Mouse (Mus musculus) MEL (cell line): ENCODE results near the gene Fyb. TPM values are rescaled to one million over a fixed set of nuclear protein-coding genes. Genes with fewer than 3 reads are reported as not detected.

Source experiments
- DNase-seq: peaks from one replicate; pipeline ENCODE4 v3.0.0; 2011; ENCODE audit warnings: low read depth, low spot score
- H3K27ac ChIP-seq: 2 replicates; pipeline ENCODE4 v1.5.1; 2012; ENCODE audit warnings: low read depth, mild to moderate bottlenecking, control low read depth, low read length, moderate library complexity; ENCODE audit not compliant: control insufficient read depth
- H3K27me3 ChIP-seq, 2 experiments: fragments of 150-350 bp in 1 of 2; sonication (generic) in 1 of 2; 2 replicates each; pipeline ENCODE4 v1.6.1; 2012; ENCODE audit warnings: low read length in 2 of 2, mild to moderate bottlenecking in 2 of 2, improper control_type of control experiment in 1 of 2, moderate library complexity in 1 of 2; ENCODE audit not compliant: insufficient read depth in 2 of 2, control insufficient read depth in 1 of 2
- H3K36me3 ChIP-seq, 2 experiments: 2 replicates each; pipeline ENCODE4 v1.6.1; 2012 to 2014; ENCODE audit warnings: low read length in 2 of 2, improper control_type of control experiment in 1 of 2, inconsistent platforms in 1 of 2, mild to moderate bottlenecking in 1 of 2; ENCODE audit not compliant: insufficient read depth in 2 of 2, control insufficient read depth in 1 of 2
- H3K4me1 ChIP-seq, 2 experiments: fragments of 150-350 bp in 1 of 2; sonication (generic) in 1 of 2; 2 replicates each; pipeline ENCODE4 v1.6.1; 2012; ENCODE audit warnings: low read length in 2 of 2, improper control_type of control experiment in 1 of 2, mild to moderate bottlenecking in 1 of 2; ENCODE audit not compliant: insufficient read depth in 2 of 2, control insufficient read depth in 1 of 2
- H3K4me3 ChIP-seq, 2 experiments: fragments of 150-350 bp in 1 of 2; sonication (generic) in 1 of 2; 2 replicates each; pipeline ENCODE4 v1.5.1; 2012; ENCODE audit warnings: low read depth in 2 of 2, low read length in 2 of 2, mild to moderate bottlenecking in 2 of 2, moderate library complexity in 2 of 2, control low read depth in 1 of 2, improper control_type of control experiment in 1 of 2; ENCODE audit not compliant: control insufficient read depth in 1 of 2, insufficient read depth in 1 of 2
- H3K79me2 ChIP-seq: 2 replicates; pipeline ENCODE4 v1.6.1; 2012; ENCODE audit warnings: mild to moderate bottlenecking, low read length, moderate library complexity; ENCODE audit not compliant: control insufficient read depth, poor library complexity, insufficient read depth
- H3K9ac ChIP-seq: 2 replicates; pipeline ENCODE4 v1.6.1; 2012; ENCODE audit warnings: low read depth, mild to moderate bottlenecking, control low read depth, low read length, moderate library complexity; ENCODE audit not compliant: control insufficient read depth, poor library complexity, severe bottlenecking
- H3K9me3 ChIP-seq: fragments of 150-350 bp; sonication (generic); replicated peaks from 2 replicates; pipeline ENCODE4 v1.6.1; 2012; ENCODE audit warnings: mild to moderate bottlenecking, low read length, improper control_type of control experiment, moderate library complexity; ENCODE audit not compliant: insufficient read depth
- BHLHE40 ChIP-seq: IDR thresholded peaks from 2 replicates; pipeline ENCODE4 v1.6.1; 2012; ENCODE audit warnings: low read depth, mild to moderate bottlenecking, inconsistent platforms, low read length, improper control_type of control experiment, borderline replicate concordance
- CHD1 ChIP-seq: IDR thresholded peaks from 2 replicates; pipeline ENCODE4 v1.6.1; 2012; ENCODE audit warnings: low read depth, mild to moderate bottlenecking, inconsistent platforms, low read length, improper control_type of control experiment
- CHD2 ChIP-seq: IDR thresholded peaks from 2 replicates; pipeline ENCODE4 v1.6.1; 2011; ENCODE audit warnings: low read length, improper control_type of control experiment
- ETS1 ChIP-seq: IDR thresholded peaks from 2 replicates; pipeline ENCODE4 v1.6.1; 2012; ENCODE audit warnings: low read depth, mild to moderate bottlenecking, inconsistent platforms, low read length, improper control_type of control experiment, moderate library complexity
- GABPA ChIP-seq: IDR thresholded peaks from 2 replicates; pipeline ENCODE4 v1.6.1; 2012; ENCODE audit warnings: low read depth, mild to moderate bottlenecking, inconsistent platforms, low read length, improper control_type of control experiment, moderate library complexity
- HCFC1 ChIP-seq: IDR thresholded peaks from 2 replicates; pipeline ENCODE4 v1.6.1; 2012; ENCODE audit warnings: low read depth, mild to moderate bottlenecking, inconsistent platforms, low read length, improper control_type of control experiment, moderate library complexity
- JUND ChIP-seq: IDR thresholded peaks from 2 replicates; pipeline ENCODE4 v1.6.1; 2011; ENCODE audit warnings: low read depth, mild to moderate bottlenecking, improper control_type of control experiment, low read length
- KAT2A ChIP-seq: conservative IDR thresholded peaks from 2 replicates; pipeline ENCODE4 v1.6.1; 2012; ENCODE audit warnings: low read depth, low read length, improper control_type of control experiment, inconsistent platforms
- MAX ChIP-seq: IDR thresholded peaks from 2 replicates; pipeline ENCODE4 v1.6.1; 2011; ENCODE audit warnings: low read length, improper control_type of control experiment
- MAZ ChIP-seq: IDR thresholded peaks from 2 replicates; pipeline ENCODE4 v1.6.1; 2012; ENCODE audit warnings: low read depth, mild to moderate bottlenecking, inconsistent platforms, low read length, improper control_type of control experiment
- MEF2A ChIP-seq: IDR thresholded peaks from 2 replicates; pipeline ENCODE4 v1.6.1; 2014; ENCODE audit warnings: low read depth, mild to moderate bottlenecking, inconsistent platforms, low read length, improper control_type of control experiment; ENCODE audit not compliant: poor library complexity, insufficient replicate concordance, severe bottlenecking; ENCODE audit errors: extremely low read depth
- MXI1 ChIP-seq: IDR thresholded peaks from 2 replicates; pipeline ENCODE4 v1.6.1; 2011; ENCODE audit warnings: mild to moderate bottlenecking, low read depth, low read length, improper control_type of control experiment
- MYB ChIP-seq: IDR thresholded peaks from 2 replicates; pipeline ENCODE4 v1.6.1; 2011; ENCODE audit warnings: mild to moderate bottlenecking, low read depth, low read length, improper control_type of control experiment
- MYC ChIP-seq: IDR thresholded peaks from 2 replicates; pipeline ENCODE4 v1.6.1; 2011; ENCODE audit warnings: low read depth, mild to moderate bottlenecking, low read length, improper control_type of control experiment, moderate library complexity
- NRF1 ChIP-seq: IDR thresholded peaks from 2 replicates; pipeline ENCODE4 v1.6.1; 2014; ENCODE audit warnings: low read depth, mild to moderate bottlenecking, inconsistent platforms, low read length, improper control_type of control experiment, moderate library complexity; ENCODE audit not compliant: poor library complexity, insufficient read depth, severe bottlenecking
- POLR2AphosphoS2 ChIP-seq: IDR thresholded peaks from 2 replicates; pipeline ENCODE4 v1.6.1; 2011; ENCODE audit warnings: low read length, improper control_type of control experiment
- RAD21 ChIP-seq: IDR thresholded peaks from 2 replicates; pipeline ENCODE4 v1.6.1; 2011; ENCODE audit warnings: mild to moderate bottlenecking, low read depth, low read length, improper control_type of control experiment
- SIN3A ChIP-seq: IDR thresholded peaks from 2 replicates; pipeline ENCODE4 v1.6.1; 2012; ENCODE audit warnings: low read length, improper control_type of control experiment, inconsistent platforms
- TAL1 ChIP-seq: IDR thresholded peaks from 2 replicates; pipeline ENCODE4 v1.6.1; 2012; ENCODE audit warnings: mild to moderate bottlenecking, inconsistent platforms, low read length, moderate library complexity, mixed read lengths
- TBP ChIP-seq: IDR thresholded peaks from 2 replicates; pipeline ENCODE4 v1.8.0; 2011; ENCODE audit warnings: low read depth, low read length, improper control_type of control experiment
- UBTF ChIP-seq: IDR thresholded peaks from 2 replicates; pipeline ENCODE4 v1.6.1; 2012; ENCODE audit warnings: low read depth, mild to moderate bottlenecking, inconsistent platforms, low read length, improper control_type of control experiment, moderate library complexity, borderline replicate concordance; ENCODE audit not compliant: insufficient read depth
- USF2 ChIP-seq, 2 experiments: IDR thresholded peaks; 2 replicates each; pipeline ENCODE4 v1.6.1; 2011 to 2012; ENCODE audit warnings: improper control_type of control experiment in 2 of 2, low read length in 2 of 2, borderline replicate concordance in 1 of 2, inconsistent platforms in 1 of 2, low read depth in 1 of 2, mild to moderate bottlenecking in 1 of 2; ENCODE audit not compliant: insufficient read depth in 1 of 2
- ZMIZ1 ChIP-seq: IDR thresholded peaks from 2 replicates; pipeline ENCODE4 v1.6.1; 2012; ENCODE audit warnings: low read depth, mild to moderate bottlenecking, inconsistent platforms, low read length, improper control_type of control experiment, moderate library complexity
- ZNF384 ChIP-seq: IDR thresholded peaks from 2 replicates; pipeline ENCODE4 v1.6.1; 2012; ENCODE audit warnings: low read depth, mild to moderate bottlenecking, inconsistent platforms, low read length, improper control_type of control experiment
- polyA plus RNA-seq, 2 experiments: library from polyadenylated mRNA; stranded (reverse) in 1 of 2; unstranded in 1 of 2; fragments of >175 nt in 1 of 2; fragments of >200 nt in 1 of 2; gene quantifications; 2 replicates each; pipeline versions ENCODE4 v1.2.1 to v1.2.4; 2012; ENCODE audit warnings: low replicate concordance in 2 of 2, low read depth in 1 of 2; ENCODE audit not compliant: insufficient read length in 2 of 2, insufficient read depth in 1 of 2, missing spikeins in 1 of 2
- total RNA-seq: library from RNA; depleted of rRNA; stranded (reverse); fragments of 300-350 nt; gene quantifications from 2 replicates; pipeline ENCODE4 v1.2.3, GENCODE M21; 2012

Fyb gene
- total and polyA plus RNA-seq, 3 experiments: 175 to 208 TPM; not detected in 1

DNA sequence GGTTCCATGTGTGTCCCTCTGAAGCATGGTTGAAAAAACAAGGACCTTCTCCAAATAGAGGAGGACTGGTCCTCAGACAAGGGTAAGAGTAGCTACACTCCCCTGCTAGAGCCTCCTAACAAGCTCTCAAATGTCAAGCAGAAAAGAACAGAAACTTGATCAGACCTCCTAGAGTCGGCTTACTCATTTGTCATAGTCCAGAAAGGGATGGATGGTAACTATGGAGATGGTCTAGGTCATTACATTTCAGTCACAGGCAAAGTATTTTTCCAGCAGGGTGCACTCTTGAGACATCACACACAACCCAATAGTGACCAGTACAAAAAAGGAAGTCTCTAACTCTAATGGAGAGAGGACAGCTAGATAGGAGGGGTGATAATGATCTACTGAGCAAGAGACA lies 21.9 kb upstream of the Fyb start (continued):
- TF ChIP-seq HCFC1 (no peak), BHLHE40 (no peak), JUND (no peak), SIN3A (no peak), TAL1 (no peak), MYC (no peak), POLR2AphosphoS2 (no peak), MEF2A (no peak)

DNA sequence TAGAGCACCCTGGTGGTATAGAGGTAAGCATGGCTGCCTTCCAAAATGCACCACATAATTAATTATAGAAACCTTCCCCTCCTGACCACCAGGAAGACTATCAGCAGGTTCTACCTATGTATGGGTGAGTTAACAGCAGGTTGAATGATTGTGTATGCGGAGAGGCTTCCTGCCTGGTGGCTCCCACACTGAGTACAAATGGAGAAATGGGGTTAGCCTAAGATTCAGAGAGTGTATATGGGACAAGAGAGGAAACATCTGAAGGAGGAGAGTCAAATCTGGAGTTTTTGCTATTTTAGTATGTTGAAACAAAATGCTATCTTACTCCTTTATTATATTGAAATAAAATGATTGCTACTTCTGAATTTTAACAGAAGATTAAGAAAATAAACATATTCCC lies 5.1 kb upstream of the Fyb start:
- no peaks in the 10 kb centered on the region for H3K27me3 ChIP-seq
- TF ChIP-seq BHLHE40 (no peak), POLR2AphosphoS2 (no peak), USF2 (IDR thresholded peaks at IDR 0.05; ENCODE audit: borderline replicate concordance in 1 of 2, insufficient read depth in 1 of 2, low read depth in 1 of 2, low read length in 2 of 2) (no peak), NRF1 (no peak), GABPA (no peak), MEF2A (no peak), UBTF (no peak), KAT2A (no peak), TBP (no peak), RAD21 (no peak), MAX (no peak), MAZ (no peak), ZNF384 (no peak), ZMIZ1 (no peak), ETS1 (no peak), CHD2 (no peak), MXI1 (no peak), MYB (no peak), CHD1 (no peak), JUND (no peak)
- no peak for DNase-seq
- H3K4me1 ChIP-seq: peaks cover 8 to 9% of the 10 kb centered on the region in 2 experiments
- H3K79me2 ChIP-seq: no peaks in the 10 kb centered on the region; the same call in 1 of the 2 replicates
- H3K27ac ChIP-seq: no peak overlapping the region
- H3K36me3 ChIP-seq: peaks cover 0 to 21% of the 10 kb centered on the region in 2 experiments; a peak in 2 of 4 replicates
- no peaks in the 10 kb centered on the region for H3K9me3 ChIP-seq
- no peak overlapping the region for H3K9ac ChIP-seq
- H3K4me3 ChIP-seq: no peak overlapping the region
